Mouse (Mus musculus) G1E-ER4 (cell line): ENCODE measurements around the gene Ralgapa2. TPM values are rescaled to one million over a fixed set of nuclear protein-coding genes. Genes with fewer than 3 reads are reported as not detected.

Source experiments
- GATA1 ChIP-seq: IDR thresholded peaks from one replicate; pipeline ENCODE4 v1.8.0; 2012; ENCODE audit warnings: low read length, inconsistent platforms
- polyA plus RNA-seq: library from polyadenylated mRNA; stranded (reverse); fragments of >175 nt; gene quantifications from 2 replicates; pipeline ENCODE4 v1.2.3, GENCODE M21; 2012

Gene Ralgapa2
- polyA plus RNA-seq, 1 experiment: 8.3 TPM

- no peak for TF ChIP-seq GATA1
Observed at GRCm38 (mm10) chr2:146221929-146222278, 290.2 kb downstream of the Ralgapa2 start.

- TF ChIP-seq GATA1: no peak
Observed at GRCm38 (mm10) chr2:146221076-146221928, 290.8 kb downstream of the Ralgapa2 start, which contains the start of gene Insm1. Gene Insm1, plus strand, starts transcription at chr2:146221921.

GRCm38 (mm10) chr2:146220591-146221075 is 291.5 kb downstream of the Ralgapa2 start:
- TF ChIP-seq GATA1: no peak

- no peak for TF ChIP-seq GATA1
Observed at GRCm38 (mm10) chr2:146219791-146220190, 292.4 kb downstream of the Ralgapa2 start.

GRCm38 (mm10) chr2:146218881-146219535 is 293.1 kb downstream of the Ralgapa2 start:
- no peak for TF ChIP-seq GATA1

GRCm38 (mm10) chr2:146218161-146218691 is 293.9 kb downstream of the Ralgapa2 start:
- TF ChIP-seq GATA1: no peak

GRCm38 (mm10) chr2:146217227-146217980 is 294.7 kb downstream of the Ralgapa2 start:
- no peak for TF ChIP-seq GATA1

- TF ChIP-seq GATA1: no peak
Observed at GRCm38 (mm10) chr2:146216111-146217064, 295.8 kb downstream of the Ralgapa2 start.

GRCm38 (mm10) chr2:146214715-146215114 is 297.4 kb downstream of the Ralgapa2 start:
- TF ChIP-seq GATA1: no peak

GRCm38 (mm10) chr2:146210968-146211367 is 301.2 kb downstream of the Ralgapa2 start:
- TF ChIP-seq GATA1: no peak

GRCm38 (mm10) chr2:146197947-146198346 is 314.2 kb downstream of the Ralgapa2 start:
- TF ChIP-seq GATA1: no peak

GRCm38 (mm10) chr2:146196126-146196525 is 316.0 kb downstream of the Ralgapa2 start:
- no peak for TF ChIP-seq GATA1
